In genomic region chr7:89380935-89381705, GRCm38 (mm10) we compare ENCODE assay signal across 15 mouse cellular contexts. TPM values are rescaled to one million over a fixed set of nuclear protein-coding genes. Genes with fewer than 3 reads are reported as not detected.
DNase-seq lines count a peak whose midpoint lies in the region; ATAC-seq and TF ChIP-seq lines count a peak whose summit lies in the region.
"Had no signal": no experiment of that assay in that cellular context is flagged by ENCODE, and none has a peak within 500 bp of the region (broad histone marks: within the 10 kb centered on the region; RNA-seq: fewer than 3 reads in every experiment).

No protein-coding gene starts in this region.

- 27% methylated on average over 7 of the region's 7 CpGs for WGBS in kidney, adult 2 months
- 53% methylated on average over 7 of the region's 7 CpGs for WGBS in midbrain, embryonic 11.5 days
- WGBS in midbrain, embryonic 10.5 days, result 60% methylated on average over 7 of the region's 7 CpGs

- H3K4me1 ChIP-seq in kidney, adult 2 months (ENCODE audit: control insufficient read depth, insufficient read depth, low read length), result 0 out of 2 replicates have a peak, but pooled peaks cover 5% of the 10 kb centered on the region
- H3K4me1 ChIP-seq in midbrain, embryonic 11.5 days (ENCODE audit: control insufficient read depth, insufficient read depth, low read length), result no peaks in the 10 kb centered on the region; the same call in 1 of the 2 replicates
- peaks cover 6% of the 10 kb centered on the region; the same call in 1 of the 2 replicates for H3K4me1 ChIP-seq in midbrain, embryonic 10.5 days

- no peak for TF ChIP-seq POLR2A in kidney, adult 2 months (IDR thresholded peaks at IDR 0.05; ENCODE audit: low read depth, low read length)

- H3K9me3 ChIP-seq in midbrain, embryonic 11.5 days (ENCODE audit: control insufficient read depth, low read length), result no peaks in the 10 kb centered on the region
- no peaks in the 10 kb centered on the region for H3K9me3 ChIP-seq in midbrain, embryonic 10.5 days (replicated peaks)
- H3K9me3 ChIP-seq: forebrain, embryonic 10.5 days; G1E had no signal

- intact Hi-C loops in left cerebral cortex, postnatal 14 days (cut with DNase I), result no loop called here

- H3K4me3 ChIP-seq in kidney, adult 2 months (ENCODE audit: insufficient read depth, low read depth, low read length), result no peak overlapping the region
- no peak overlapping the region for H3K4me3 ChIP-seq in midbrain, embryonic 11.5 days (ENCODE audit: low read depth, low read length)
- H3K4me3 ChIP-seq in midbrain, embryonic 10.5 days, result no peak overlapping the region
- H3K4me3 ChIP-seq: forebrain, embryonic 10.5 days had no signal

- peak; percentile 28 for DNase-seq in adrenal gland, postnatal 14 days
- DNase-seq in adrenal gland, adult 8-10 months, result no peak
- peak; percentile 25 for DNase-seq in kidney, adult 2 months
- no peak for DNase-seq in kidney, postnatal 25 days
- peak; percentile 81 for DNase-seq in midbrain, embryonic 11.5 days (ENCODE audit: low spot score, missing footprints)
- DNase-seq in midbrain, embryonic 10.5 days (ENCODE audit: low spot score), result no peak
- DNase-seq in left cerebral cortex, postnatal 14 days (ENCODE audit: low spot score in 2 of 2), result no peak
- no peak for DNase-seq in urinary bladder, postnatal 10 days (ENCODE audit: low spot score)
- DNase-seq: cerebellum, adult 11 months; embryo, embryonic 11 days; gastrocnemius, postnatal 14 days; thymus, adult 2 months had no signal

- no peak for TF ChIP-seq CTCF in kidney, adult 2 months (conservative IDR thresholded peaks at IDR 0.05; ENCODE audit: insufficient read depth, insufficient read length, low read depth, low read length)

- no peaks in the 10 kb centered on the region for H3K36me3 ChIP-seq in kidney, adult 2 months (ENCODE audit: control insufficient read depth, insufficient read depth, low read length)
- H3K36me3 ChIP-seq in midbrain, embryonic 11.5 days (ENCODE audit: control insufficient read depth, insufficient read depth, low read length), result no peaks in the 10 kb centered on the region
- H3K36me3 ChIP-seq in midbrain, embryonic 10.5 days, result no peaks in the 10 kb centered on the region
- H3K36me3 ChIP-seq: forebrain, embryonic 10.5 days; G1E had no signal

- no peak for ATAC-seq in midbrain, embryonic 11.5 days (ENCODE audit: low FRiP score)
- ATAC-seq: hindbrain, postnatal 0 days had no signal

- peak overlapping the region; percentile 58 for H3K27ac ChIP-seq in kidney, adult 2 months (ENCODE audit: insufficient read depth, low read depth, low read length)
- no peak overlapping the region for H3K27ac ChIP-seq in midbrain, embryonic 11.5 days (ENCODE audit: low read depth, low read length)
- no peak overlapping the region for H3K27ac ChIP-seq in midbrain, embryonic 10.5 days (replicated peaks)
- H3K27ac ChIP-seq: forebrain, embryonic 10.5 days; hindbrain, postnatal 0 days had no signal

- H3K4me2 ChIP-seq in midbrain, embryonic 11.5 days, result no peak overlapping the region

- H3K27me3 ChIP-seq in kidney, adult 2 months (replicated peaks; ENCODE audit: control insufficient read depth, insufficient read depth, low read length), result no peaks in the 10 kb centered on the region
- H3K27me3 ChIP-seq in midbrain, embryonic 11.5 days (ENCODE audit: control insufficient read depth, insufficient read depth, low read length), result no peaks in the 10 kb centered on the region
- H3K27me3 ChIP-seq in midbrain, embryonic 10.5 days (ENCODE audit: low read depth, poor library complexity, severe bottlenecking), result no peaks in the 10 kb centered on the region

- no peak overlapping the region for H3K9ac ChIP-seq in midbrain, embryonic 11.5 days (ENCODE audit: low read length)

RNA-seq across cellular contexts. Expression of gene Tmem135, which starts 22.9 kb away (rescaled TPM):
- total RNA-seq in adrenal gland, postnatal 14 days (2021), result 106 and 108 TPM in 2 replicates
- total RNA-seq in adrenal gland, adult 8-10 months (2022), result 10 to 100 TPM; 54.6 to 97.9 (median 82.9) TPM
- 53.6 and 100 TPM in 2 replicates for polyA plus RNA-seq in kidney, adult 2 months (2012; rRNA removed)
- 15.1 and 16.7 TPM in 2 replicates for polyA plus RNA-seq in midbrain, embryonic 11.5 days (2014; fragmentation: Nextera tagmentation; extraction: Ambion mirVana)
- polyA plus RNA-seq in midbrain, embryonic 10.5 days (2016; fragmentation: Nextera tagmentation; extraction: Ambion mirVana), result 14.4 and 16.3 TPM in 2 replicates
- total RNA-seq in left cerebral cortex, postnatal 14 days (2021), result 10 to 100 TPM; 62.6 to 69.4 TPM

RNA-seq across cellular contexts. Expression of gene Fzd4, which starts 23.0 kb away (rescaled TPM):
- total RNA-seq in adrenal gland, postnatal 14 days (2021), result 64.1 and 71.0 TPM in 2 replicates
- 10 to 100 TPM; 21.9 to 43.3 (median 26.8) TPM for total RNA-seq in adrenal gland, adult 8-10 months (2022)
- polyA plus RNA-seq in kidney, adult 2 months (2012; rRNA removed), result 28.7 and 31.2 TPM in 2 replicates
- polyA plus RNA-seq in midbrain, embryonic 11.5 days (2014; fragmentation: Nextera tagmentation; extraction: Ambion mirVana), result 2.0 and 2.6 TPM in 2 replicates
- 2.6 and 3.2 TPM in 2 replicates for polyA plus RNA-seq in midbrain, embryonic 10.5 days (2016; fragmentation: Nextera tagmentation; extraction: Ambion mirVana)
- total RNA-seq in left cerebral cortex, postnatal 14 days (2021), result 10 to 100 TPM in 1 of 2 experiments, 1 to 10 TPM in 1; 6.4 to 10.2 TPM
- polyA plus RNA-seq: G1E had no signal

Comparison
In these comparisons a context has a peak if more than half of its experiments do, and no peak if none do; other contexts are left out.
1. DNase-seq: peak in adrenal gland, postnatal 14 days (single experiment), kidney, adult 2 months (single experiment) and midbrain, embryonic 11.5 days (single experiment); none in adrenal gland, adult 8-10 months (single experiment), kidney, postnatal 25 days (0 of 2), midbrain, embryonic 10.5 days (single experiment), left cerebral cortex, postnatal 14 days (0 of 2) and urinary bladder, postnatal 10 days (single experiment).